Mouse (Mus musculus): ENCODE measurements around the gene Hoxa3. TPM values are rescaled to one million over a fixed set of nuclear protein-coding genes. Genes with fewer than 3 reads are reported as not detected.

Hoxa3 gene
- polyA plus RNA-seq, 1 experiment from 2014 or later, result 0.20 TPM

GRCm38 (mm10) chr6:52252775-52253376, 39.7 kb upstream of the Hoxa3 start:
- WGBS (ENCODE audit: insufficient replicate concordance), result 2% methylated on average over 35 of the region's 35 CpGs
- Histone ChIP-seq H3K4me2 (no peak overlapping the region), H3K4me1 (replicated peaks) (no peaks in the 10 kb centered on the region), H3K4me3 (replicated peaks) (no peak overlapping the region), H3K27me3 (peaks cover 99% of the 10 kb centered on the region), H3K9ac (no peak overlapping the region), H3K36me3 (replicated peaks) (no peaks in the 10 kb centered on the region), H3K27ac (replicated peaks) (no peak overlapping the region), H3K9me3 (replicated peaks) (no peaks in the 10 kb centered on the region)
- ATAC-seq (ENCODE audit: insufficient read depth), result no peak

GRCm38 (mm10) chr6:52252016-52252774, 39.1 kb upstream of the Hoxa3 start:
- Histone ChIP-seq H3K4me1 (replicated peaks) (no peaks in the 10 kb centered on the region), H3K9me3 (replicated peaks) (no peaks in the 10 kb centered on the region), H3K4me3 (replicated peaks) (no peak overlapping the region), H3K36me3 (replicated peaks) (no peaks in the 10 kb centered on the region), H3K4me2 (no peak overlapping the region), H3K9ac (no peak overlapping the region), H3K27ac (replicated peaks) (no peak overlapping the region), H3K27me3 (peaks cover 100% of the 10 kb centered on the region)
- WGBS (ENCODE audit: insufficient replicate concordance), result 3% methylated on average over 24 of the region's 24 CpGs
- no peak for ATAC-seq (ENCODE audit: insufficient read depth)

GRCm38 (mm10) chr6:52251177-52251879, 38.2 kb upstream of the Hoxa3 start:
- Histone ChIP-seq H3K36me3 (replicated peaks) (no peaks in the 10 kb centered on the region), H3K4me2 (no peak overlapping the region), H3K27me3 (peaks cover 100% of the 10 kb centered on the region), H3K4me1 (replicated peaks) (no peaks in the 10 kb centered on the region), H3K9ac (no peak overlapping the region), H3K9me3 (replicated peaks) (no peaks in the 10 kb centered on the region), H3K27ac (replicated peaks) (no peak overlapping the region), H3K4me3 (replicated peaks) (no peak overlapping the region)
- 9% methylated on average over 7 of the region's 7 CpGs for WGBS (ENCODE audit: insufficient replicate concordance)
- ATAC-seq (ENCODE audit: insufficient read depth), result no peak

- H3K9me3 ChIP-seq (replicated peaks), result no peaks in the 10 kb centered on the region
- H3K4me2 ChIP-seq, result no peak overlapping the region
- H3K27ac ChIP-seq (replicated peaks), result no peak overlapping the region
- ATAC-seq (ENCODE audit: insufficient read depth), result no peak
- no peak overlapping the region for H3K4me3 ChIP-seq (replicated peaks)
- no peaks in the 10 kb centered on the region for H3K4me1 ChIP-seq (replicated peaks)
- no peaks in the 10 kb centered on the region for H3K36me3 ChIP-seq (replicated peaks)
- no peak overlapping the region for H3K9ac ChIP-seq
- 2% methylated on average over 4 of the region's 4 CpGs for WGBS (ENCODE audit: insufficient replicate concordance)
- peaks cover 100% of the 10 kb centered on the region for H3K27me3 ChIP-seq
Observed at GRCm38 (mm10) chr6:52249826-52250225, 36.7 kb upstream of the Hoxa3 start.

GRCm38 (mm10) chr6:52249415-52249738, 36.2 kb upstream of the Hoxa3 start:
- no peak overlapping the region for H3K9ac ChIP-seq
- no peak for ATAC-seq (ENCODE audit: insufficient read depth)
- peaks cover 100% of the 10 kb centered on the region for H3K27me3 ChIP-seq
- under 1% methylated on average over 16 of the region's 16 CpGs for WGBS (ENCODE audit: insufficient replicate concordance)
- no peak overlapping the region for H3K27ac ChIP-seq (replicated peaks)
- H3K9me3 ChIP-seq (replicated peaks), result no peaks in the 10 kb centered on the region
- H3K4me1 ChIP-seq (replicated peaks), result no peaks in the 10 kb centered on the region
- no peaks in the 10 kb centered on the region for H3K36me3 ChIP-seq (replicated peaks)
- H3K4me2 ChIP-seq, result no peak overlapping the region
- H3K4me3 ChIP-seq (replicated peaks), result no peak overlapping the region

GRCm38 (mm10) chr6:52248638-52249414, 35.7 kb upstream of the Hoxa3 start:
- no peak overlapping the region for H3K27ac ChIP-seq (replicated peaks)
- no peaks in the 10 kb centered on the region for H3K9me3 ChIP-seq (replicated peaks)
- peaks cover 100% of the 10 kb centered on the region for H3K27me3 ChIP-seq
- no peak for ATAC-seq (ENCODE audit: insufficient read depth)
- WGBS (ENCODE audit: insufficient replicate concordance), result 2% methylated on average over 27 of the region's 27 CpGs
- no peak overlapping the region for H3K4me2 ChIP-seq
- H3K4me3 ChIP-seq (replicated peaks), result no peak overlapping the region
- H3K36me3 ChIP-seq (replicated peaks), result no peaks in the 10 kb centered on the region
- H3K4me1 ChIP-seq (replicated peaks), result no peaks in the 10 kb centered on the region
- no peak overlapping the region for H3K9ac ChIP-seq

GRCm38 (mm10) chr6:52247766-52248637, 34.9 kb upstream of the Hoxa3 start:
- no peak overlapping the region for H3K4me2 ChIP-seq
- H3K4me1 ChIP-seq (replicated peaks), result no peaks in the 10 kb centered on the region
- no peak overlapping the region for H3K27ac ChIP-seq (replicated peaks)
- H3K27me3 ChIP-seq, result peaks cover 100% of the 10 kb centered on the region
- no peak overlapping the region for H3K9ac ChIP-seq
- H3K4me3 ChIP-seq (replicated peaks), result no peak overlapping the region
- ATAC-seq (ENCODE audit: insufficient read depth), result no peak
- 2% methylated on average over 23 of the region's 23 CpGs for WGBS (ENCODE audit: insufficient replicate concordance)
- no peaks in the 10 kb centered on the region for H3K36me3 ChIP-seq (replicated peaks)
- no peaks in the 10 kb centered on the region for H3K9me3 ChIP-seq (replicated peaks)

GRCm38 (mm10) chr6:52246916-52247315, 33.8 kb upstream of the Hoxa3 start:
- no peak for ATAC-seq (ENCODE audit: insufficient read depth)
- 0% methylated on average over 3 of the region's 3 CpGs for WGBS (ENCODE audit: insufficient replicate concordance)
- Histone ChIP-seq H3K4me2 (no peak overlapping the region), H3K27me3 (peaks cover 100% of the 10 kb centered on the region), H3K9me3 (replicated peaks) (no peaks in the 10 kb centered on the region), H3K4me3 (replicated peaks) (no peak overlapping the region), H3K9ac (no peak overlapping the region), H3K4me1 (replicated peaks) (no peaks in the 10 kb centered on the region), H3K27ac (replicated peaks) (no peak overlapping the region), H3K36me3 (replicated peaks) (no peaks in the 10 kb centered on the region)

- ATAC-seq (ENCODE audit: insufficient read depth), result no peak
- Histone ChIP-seq H3K27me3 (peaks cover 100% of the 10 kb centered on the region), H3K27ac (replicated peaks) (no peak overlapping the region), H3K9ac (no peak overlapping the region), H3K4me3 (replicated peaks) (no peak overlapping the region), H3K36me3 (replicated peaks) (no peaks in the 10 kb centered on the region), H3K4me2 (no peak overlapping the region), H3K4me1 (replicated peaks) (no peaks in the 10 kb centered on the region), H3K9me3 (replicated peaks) (no peaks in the 10 kb centered on the region)
- 2% methylated on average over 26 of the region's 26 CpGs for WGBS (ENCODE audit: insufficient replicate concordance)
Observed at GRCm38 (mm10) chr6:52246403-52246803, 33.3 kb upstream of the Hoxa3 start.

- Histone ChIP-seq H3K27me3 (peaks cover 100% of the 10 kb centered on the region), H3K9me3 (replicated peaks) (no peaks in the 10 kb centered on the region), H3K4me3 (replicated peaks) (no peak within 1 kb of the TSS), H3K27ac (replicated peaks) (no peak within 1 kb of the TSS), H3K4me2 (no peak within 1 kb of the TSS), H3K9ac (no peak within 1 kb of the TSS), H3K36me3 (replicated peaks) (no peaks in the 10 kb centered on the region), H3K4me1 (replicated peaks) (no peaks in the 10 kb centered on the region)
- no peak for ATAC-seq (ENCODE audit: insufficient read depth)
- WGBS (ENCODE audit: insufficient replicate concordance), result under 1% methylated on average over 20 of the region's 20 CpGs
Observed at GRCm38 (mm10) chr6:52245757-52246142, 32.6 kb upstream of the Hoxa3 start, which contains the start of gene Hoxa11. Hoxa11 (minus strand) TSS chr6:52245810.

All from liver, embryonic 15.5 days (tissue).